Mouse (Mus musculus): ENCODE results near the gene Enpp7.

Enpp7 gene

GRCm38 (mm10) chr11:118987999-118988398, at the start of gene Enpp7:
Enpp7 (plus strand) TSS chr11:118988188.
- ChIA-PET CTCF (interaction anchor here in 1 of 4 experiments (0.6 kb wide), 1 partner anchor 404 kb away, joined by 8 read pairs; no protein-coding TSS in a partner anchor), POLR2A (interaction anchor here in 2 of 4 experiments (0.5 to 0.6 kb wide), 2 partner anchors 36 to 145 kb away, joined by 4 to 5 read pairs; no protein-coding TSS in a partner anchor)

- POLR2A ChIA-PET: no interaction called here
- CTCF ChIA-PET: interaction anchor here in 1 of 4 experiments (1.5 kb wide), 1 partner anchor 201 kb away, joined by 4 read pairs; no protein-coding TSS in a partner anchor
These were observed 48.3 kb upstream of the Enpp7 start for GRCm38 (mm10) chr11:118939731-118940130.

- CTCF ChIA-PET: interaction anchor here in 1 of 4 experiments (1.5 kb wide), 1 partner anchor 201 kb away, joined by 4 read pairs; no protein-coding TSS in a partner anchor
- POLR2A ChIA-PET: interaction anchor here in 1 of 4 experiments (0.7 kb wide), 1 partner anchor 23 kb away, joined by 3 read pairs; no protein-coding TSS in a partner anchor
These were observed 47.4 kb upstream of the Enpp7 start for GRCm38 (mm10) chr11:118940539-118940938.

GRCm38 (mm10) chr11:118941268-118941667, 46.7 kb upstream of the Enpp7 start:
- POLR2A ChIA-PET: interaction anchor here in 1 of 4 experiments (0.7 to 1.0 kb wide), 2 partner anchors 14 to 438 kb away, joined by 3 read pairs; no protein-coding TSS in a partner anchor
- CTCF ChIA-PET: interaction anchor here in 1 of 4 experiments (1.5 kb wide), 1 partner anchor 202 kb away, joined by 4 read pairs; no protein-coding TSS in a partner anchor

GRCm38 (mm10) chr11:118945868-118946267, 42.1 kb upstream of the Enpp7 start:
- ChIA-PET POLR2A (no interaction called here), CTCF (no interaction called here)

- POLR2A ChIA-PET: interaction anchor here in 1 of 4 experiments (0.6 kb wide), 1 partner anchor 298 kb away, joined by 7 read pairs; no protein-coding TSS in a partner anchor
- CTCF ChIA-PET: no interaction called here
These were observed 33.0 kb upstream of the Enpp7 start for GRCm38 (mm10) chr11:118955016-118955415.

GRCm38 (mm10) chr11:118957070-118957471, 30.9 kb upstream of the Enpp7 start:
- ChIA-PET CTCF (interaction anchor here in 2 of 4 experiments (0.9 to 1.0 kb wide), 2 partner anchors 14 to 219 kb away, joined by 3 to 4 read pairs; no protein-coding TSS in a partner anchor), POLR2A (no interaction called here)

- CTCF ChIA-PET: interaction anchor here in 2 of 4 experiments (0.6 to 0.8 kb wide), 3 partner anchors 169 to 1049 kb away, joined by 3 to 6 read pairs (median 4); no protein-coding TSS in a partner anchor
- POLR2A ChIA-PET: no interaction called here
These were observed 27.3 kb upstream of the Enpp7 start for GRCm38 (mm10) chr11:118960649-118961048.

- CTCF ChIA-PET: no interaction called here
- POLR2A ChIA-PET: no interaction called here
These were observed 25.5 kb upstream of the Enpp7 start for GRCm38 (mm10) chr11:118962478-118962877.

- POLR2A ChIA-PET: no interaction called here
- CTCF ChIA-PET: interaction anchor here in 2 of 4 experiments (0.6 to 1.3 kb wide), 3 partner anchors 8 to 235 kb away, joined by 3 to 4 read pairs (median 3); no protein-coding TSS in a partner anchor
These were observed 24.1 kb upstream of the Enpp7 start for GRCm38 (mm10) chr11:118963926-118964325.

- CTCF ChIA-PET: no interaction called here
These were observed 22.9 kb upstream of the Enpp7 start for GRCm38 (mm10) chr11:118965078-118965477.

GRCm38 (mm10) chr11:118971470-118972034, 16.4 kb upstream of the Enpp7 start:
- ChIA-PET CTCF (interaction anchor here (0.5 to 1.9 kb wide), 16 partner anchors 8 to 954 kb away, joined by 3 to 9 read pairs (median 4); no protein-coding TSS in a partner anchor), POLR2A (interaction anchor here in 1 of 4 experiments (0.6 to 1.0 kb wide), 4 partner anchors 24 to 519 kb away, joined by 3 read pairs; no protein-coding TSS in a partner anchor)

More at GRCm38 (mm10) chr11:118965078-118965477, 22.9 kb upstream of the Enpp7 start:
- POLR2A ChIA-PET: no interaction called here

GRCm38 (mm10) chr11:118972431-118973377, 15.3 kb upstream of the Enpp7 start:
- POLR2A ChIA-PET: interaction anchor here in 1 of 4 experiments (0.7 to 1.0 kb wide), 2 partner anchors 26 to 518 kb away, joined by 3 read pairs; no protein-coding TSS in a partner anchor
- CTCF ChIA-PET: interaction anchor here (0.5 to 1.9 kb wide), 10 partner anchors 8 to 574 kb away, joined by 3 to 9 read pairs (median 4); no protein-coding TSS in a partner anchor

GRCm38 (mm10) chr11:118974340-118974739, 13.6 kb upstream of the Enpp7 start:
- ChIA-PET POLR2A (interaction anchor here in 1 of 4 experiments (0.6 kb wide), 1 partner anchor 21 kb away, joined by 3 read pairs; no protein-coding TSS in a partner anchor), CTCF (interaction anchor here in 2 of 4 experiments (0.6 to 0.7 kb wide), 4 partner anchors 50 to 1972 kb away, joined by 3 to 20 read pairs (median 3); no protein-coding TSS in a partner anchor)

GRCm38 (mm10) chr11:118975427-118975826, 12.6 kb upstream of the Enpp7 start:
- ChIA-PET CTCF (interaction anchor here in 2 of 4 experiments (0.7 to 1.4 kb wide), 3 partner anchors 26 to 327 kb away, joined by 3 to 4 read pairs (median 3); no protein-coding TSS in a partner anchor), POLR2A (no interaction called here)

- POLR2A ChIA-PET: no interaction called here
These were observed 12.1 kb upstream of the Enpp7 start for GRCm38 (mm10) chr11:118975917-118976316.

GRCm38 (mm10) chr11:118980388-118980787, 7.6 kb upstream of the Enpp7 start:
- CTCF ChIA-PET: interaction anchor here in 2 of 4 experiments (1.0 to 1.3 kb wide), 2 partner anchors 8 to 18 kb away, joined by 4 to 6 read pairs; no protein-coding TSS in a partner anchor
- POLR2A ChIA-PET: no interaction called here

More at GRCm38 (mm10) chr11:118975917-118976316, 12.1 kb upstream of the Enpp7 start:
- CTCF ChIA-PET: interaction anchor here in 2 of 4 experiments (0.7 to 1.4 kb wide), 3 partner anchors 26 to 328 kb away, joined by 3 to 4 read pairs (median 3); no protein-coding TSS in a partner anchor

GRCm38 (mm10) chr11:118981012-118981776, 6.8 kb upstream of the Enpp7 start:
- CTCF ChIA-PET: interaction anchor here in 3 of 4 experiments (0.5 to 1.3 kb wide), 6 partner anchors 9 to 423 kb away, joined by 3 to 6 read pairs (median 4); no protein-coding TSS in a partner anchor
- POLR2A ChIA-PET: interaction anchor here in 1 of 4 experiments (0.7 kb wide), 1 partner anchor 26 kb away, joined by 3 read pairs; no protein-coding TSS in a partner anchor
